Mouse (Mus musculus) erythroblast, embryonic 14.5 days (primary cell): ENCODE results near the gene Bcat2. TPM values are rescaled to one million over a fixed set of nuclear protein-coding genes. Genes with fewer than 3 reads are reported as not detected.
A peak's percentile ranks its signal among the peaks of the same experiment; 100 is the strongest.

ENCODE experiments used
- H3K27me3 ChIP-seq: 2 replicates; pipeline ENCODE4 v1.6.1; 2012; ENCODE audit warnings: inconsistent platforms; ENCODE audit not compliant: control insufficient read depth
- H3K36me3 ChIP-seq: 2 replicates; pipeline ENCODE4 v1.6.1; 2012; ENCODE audit warnings: mild to moderate bottlenecking, inconsistent platforms; ENCODE audit not compliant: control insufficient read depth
- H3K4me1 ChIP-seq: 2 replicates; pipeline ENCODE4 v1.6.1; 2012; ENCODE audit warnings: inconsistent platforms; ENCODE audit not compliant: control insufficient read depth
- H3K4me3 ChIP-seq: replicated peaks from 2 replicates; pipeline ENCODE3; 2012; ENCODE audit warnings: moderate library complexity, mild to moderate bottlenecking, inconsistent platforms
- H3K9me3 ChIP-seq: 2 replicates; pipeline ENCODE4 v1.6.1; 2012; ENCODE audit warnings: low read length, inconsistent platforms, mixed read lengths; ENCODE audit not compliant: control insufficient read depth
- GATA1 ChIP-seq: IDR thresholded peaks from 2 replicates; pipeline ENCODE4 v1.6.1; 2012; ENCODE audit warnings: low read length, inconsistent platforms, mixed read lengths
- TAL1 ChIP-seq: IDR thresholded peaks from 3 replicates; pipeline ENCODE4 v1.6.1; 2012; ENCODE audit warnings: low read length, inconsistent platforms, mixed read lengths
- polyA plus RNA-seq: library from polyadenylated mRNA; stranded (reverse); fragments of >175 nt; gene quantifications from 2 replicates; pipeline ENCODE4 v1.2.3, GENCODE M21; 2012

The Bcat2 gene
- 1.1 and 2.6 TPM in 2 replicates for polyA plus RNA-seq

GRCm38 (mm10) chr7:45570103-45570741 lies at the start of gene Bcat2:
Bcat2 (plus strand) TSS chr7:45570153.
- no peaks in the 10 kb centered on the region for H3K27me3 ChIP-seq
- H3K36me3 ChIP-seq, result peaks cover 19% of the 10 kb centered on the region
- H3K4me1 ChIP-seq, result peaks cover 67% of the 10 kb centered on the region
- TF ChIP-seq GATA1, result no peak
- no peak for TF ChIP-seq TAL1
- peak within 1 kb of the TSS; percentile 75 for H3K4me3 ChIP-seq
- H3K9me3 ChIP-seq, result no peaks in the 10 kb centered on the region

DNA sequence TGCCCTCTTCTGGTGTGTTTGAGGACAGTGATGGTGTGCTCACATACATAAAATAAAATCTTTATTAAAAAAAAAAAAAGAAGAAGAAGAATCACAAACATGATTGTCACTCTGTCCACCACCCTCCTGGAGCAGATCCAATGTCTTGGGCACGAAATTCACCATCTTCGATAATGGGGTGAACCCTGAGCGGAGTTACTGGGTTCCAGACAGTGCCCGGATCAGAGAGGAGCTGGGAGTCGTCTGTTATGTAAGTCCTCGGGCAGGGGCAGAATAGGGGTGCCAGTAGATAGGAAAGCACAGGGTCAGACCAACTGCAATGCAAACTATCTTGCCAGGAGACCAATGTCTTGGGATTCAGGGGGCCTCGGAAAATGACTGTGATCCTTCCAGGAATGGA lies 49.3 kb upstream of the Bcat2 start:
- Histone ChIP-seq H3K27me3 (no peaks in the 10 kb centered on the region), H3K9me3 (peaks cover 4% of the 10 kb centered on the region), H3K4me3 (peak overlapping the region; percentile 87), H3K36me3 (peaks cover 69% of the 10 kb centered on the region), H3K4me1 (peaks cover 63% of the 10 kb centered on the region)
- TF ChIP-seq GATA1 (no peak), TAL1 (no peak)

- no peaks in the 10 kb centered on the region for H3K27me3 ChIP-seq
- H3K4me1 ChIP-seq, result peaks cover 53% of the 10 kb centered on the region
- peak overlapping the region; percentile 87 for H3K4me3 ChIP-seq
- TF ChIP-seq GATA1 (no peak), TAL1 (no peak)
- peaks cover 72% of the 10 kb centered on the region for H3K36me3 ChIP-seq
- peaks cover 4% of the 10 kb centered on the region for H3K9me3 ChIP-seq
These were observed 48.2 kb upstream of the Bcat2 start for GRCm38 (mm10) chr7:45521728-45522184.

- Histone ChIP-seq H3K36me3 (peaks cover 72% of the 10 kb centered on the region), H3K9me3 (peaks cover 4% of the 10 kb centered on the region), H3K27me3 (no peaks in the 10 kb centered on the region), H3K4me1 (peaks cover 56% of the 10 kb centered on the region), H3K4me3 (peak overlapping the region; percentile 87)
- TF ChIP-seq TAL1, result no peak
- no peak for TF ChIP-seq GATA1
These were observed 47.7 kb upstream of the Bcat2 start for GRCm38 (mm10) chr7:45522194-45522752.

DNA sequence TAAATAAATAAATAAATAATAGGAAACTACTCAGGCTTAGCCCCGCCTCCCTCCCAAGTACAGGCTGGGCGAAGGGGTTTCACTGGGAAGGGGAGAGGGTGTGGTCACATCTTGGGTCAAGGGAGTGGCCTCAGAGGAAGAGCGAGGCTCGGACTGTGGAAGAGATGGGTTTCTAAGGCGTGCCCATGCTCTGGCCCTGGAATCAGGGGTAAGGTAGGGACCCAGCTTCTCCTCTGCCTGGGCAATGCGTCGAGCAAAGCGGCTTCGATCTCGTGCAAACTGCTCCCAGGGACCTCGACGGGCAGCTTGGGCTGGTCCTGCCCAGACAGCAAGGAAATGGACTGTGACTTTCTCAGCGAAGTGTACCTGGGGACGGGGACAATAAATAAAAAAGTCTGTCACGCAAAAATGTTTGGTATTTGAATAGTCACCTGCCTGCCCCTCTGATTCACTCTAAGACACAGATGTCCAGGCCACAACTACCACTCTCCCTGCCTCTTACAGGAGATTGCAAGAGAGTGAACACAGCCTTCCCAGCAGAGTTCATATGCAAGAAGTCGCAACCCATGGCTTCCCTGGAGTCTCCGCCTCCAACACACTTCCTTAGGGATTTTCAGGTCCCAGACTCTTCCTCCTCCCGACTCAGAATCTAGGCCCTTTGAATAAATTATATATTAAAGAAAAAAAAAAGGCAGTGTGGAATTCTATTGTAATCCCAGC lies 46.8 kb upstream of the Bcat2 start:
- TF ChIP-seq TAL1, result no peak
- H3K9me3 ChIP-seq, result peaks cover 4% of the 10 kb centered on the region
- H3K4me1 ChIP-seq, result peaks cover 53% of the 10 kb centered on the region
- peaks cover 72% of the 10 kb centered on the region for H3K36me3 ChIP-seq
- peak overlapping the region; percentile 87 for H3K4me3 ChIP-seq
- 0 out of 2 replicates have a peak, but pooled peaks cover 2% of the 10 kb centered on the region for H3K27me3 ChIP-seq

GRCm38 (mm10) chr7:45523678-45524170 lies 46.2 kb upstream of the Bcat2 start:
- H3K27me3 ChIP-seq, result peaks cover 3% of the 10 kb centered on the region
- peaks cover 4% of the 10 kb centered on the region for H3K9me3 ChIP-seq
- peak overlapping the region; percentile 87 for H3K4me3 ChIP-seq
- TF ChIP-seq GATA1, result no peak
- no peak for TF ChIP-seq TAL1
- peaks cover 69% of the 10 kb centered on the region for H3K36me3 ChIP-seq
- H3K4me1 ChIP-seq, result peaks cover 48% of the 10 kb centered on the region

DNA sequence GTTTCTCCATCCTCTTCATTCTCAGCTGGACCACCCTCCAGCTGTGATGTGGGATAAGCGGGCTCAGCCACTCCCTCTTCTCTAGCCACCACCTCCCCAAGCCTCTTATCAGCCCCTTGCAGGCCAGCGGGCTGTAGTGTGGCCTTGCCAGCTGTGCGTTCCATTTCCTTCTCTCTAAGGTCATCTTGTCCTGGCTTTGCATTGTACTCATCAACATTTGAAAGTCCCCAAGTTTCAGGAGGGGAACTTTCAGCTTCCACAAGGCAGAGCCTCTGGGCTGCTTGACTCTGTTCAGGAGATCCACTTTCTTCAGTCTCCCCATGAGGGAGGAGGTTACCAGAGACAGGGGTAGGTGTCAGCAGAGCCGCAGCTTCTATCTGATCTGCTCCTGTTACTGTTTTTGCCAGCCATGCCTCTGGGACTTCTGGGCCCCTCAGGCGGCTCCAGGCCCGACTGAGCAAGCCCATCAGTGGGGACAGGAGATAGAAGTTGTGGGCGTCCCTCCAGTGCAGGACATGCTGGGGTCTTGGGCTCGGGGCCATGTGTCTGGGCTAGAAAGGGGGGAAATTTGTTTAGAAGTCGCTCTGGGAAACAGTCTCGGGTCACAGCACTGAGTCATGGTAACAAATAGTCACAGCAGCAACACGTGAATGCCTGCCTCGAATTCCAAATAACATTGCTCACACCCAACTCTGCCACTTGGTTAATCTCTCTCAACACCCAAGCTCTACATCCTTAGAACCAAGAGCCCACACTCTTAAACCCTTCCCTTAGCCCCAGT lies 44.9 kb upstream of the Bcat2 start:
- peaks cover 16% of the 10 kb centered on the region for H3K27me3 ChIP-seq
- peaks cover 42% of the 10 kb centered on the region for H3K4me1 ChIP-seq
- H3K36me3 ChIP-seq, result peaks cover 57% of the 10 kb centered on the region
- TF ChIP-seq GATA1 (peak; percentile 95), TAL1 (peak; percentile 100)
- H3K9me3 ChIP-seq, result peaks cover 4% of the 10 kb centered on the region
- peak overlapping the region; percentile 87 for H3K4me3 ChIP-seq

DNA sequence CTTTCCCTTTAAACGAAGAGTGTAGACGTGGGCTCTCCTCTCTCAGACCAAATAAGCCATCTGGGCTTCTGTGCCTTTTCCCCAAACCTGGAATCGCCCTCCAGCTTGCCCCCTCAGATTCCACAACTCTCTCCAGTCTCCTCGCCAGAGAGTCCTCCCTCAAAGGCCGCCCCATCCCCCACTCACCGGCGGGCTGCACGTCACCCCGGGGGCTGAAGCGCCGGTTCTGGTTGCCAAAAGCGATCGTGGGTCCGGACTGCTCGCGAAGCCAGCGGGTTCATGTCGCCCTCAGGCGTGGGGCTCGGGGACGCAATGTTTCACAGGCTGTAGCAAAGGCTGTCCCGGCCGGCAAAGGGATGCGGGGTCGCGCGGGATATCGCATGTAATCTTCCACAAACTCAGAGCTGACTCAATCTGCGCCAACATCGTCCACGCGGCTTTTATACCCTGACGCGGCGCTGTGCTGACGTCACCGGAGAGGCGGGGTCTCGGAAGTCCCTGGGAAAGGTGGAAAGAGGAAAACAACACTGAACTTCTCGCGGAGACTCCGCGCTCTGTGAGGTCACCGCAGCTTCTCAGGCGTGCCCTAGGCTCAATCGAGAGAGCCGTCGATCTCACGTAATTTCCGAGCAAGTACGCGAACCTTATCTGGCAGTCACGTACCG lies 44.0 kb upstream of the Bcat2 start, which contains the start of the genes Ppp1r15a and Plekha4:
Gene Ppp1r15a (minus strand): TSS at position 460 of the 665 bp plus-strand sequence.
Gene Plekha4 (plus strand): TSS at position 522 of the 665 bp plus-strand sequence.
- TF ChIP-seq TAL1 (no peak), GATA1 (0 out of 2 replicates have a peak, but pooled peaks have one; percentile 16)
- peaks cover 23% of the 10 kb centered on the region for H3K27me3 ChIP-seq
- H3K4me1 ChIP-seq, result peaks cover 38% of the 10 kb centered on the region
- H3K9me3 ChIP-seq, result peaks cover 4% of the 10 kb centered on the region
- H3K36me3 ChIP-seq, result peaks cover 50% of the 10 kb centered on the region
- H3K4me3 ChIP-seq, result peak within 1 kb of the TSS; percentile 87
